Mouse (Mus musculus): Measurements from ENCODE around the gene Rcc1. TPM values are rescaled to one million over a fixed set of nuclear protein-coding genes. Genes with fewer than 3 reads are reported as not detected.

Rcc1 gene
- polyA plus RNA-seq (2016; fragmentation: Nextera tagmentation; extraction: Ambion mirVana): 61.4 and 93.4 TPM in 2 replicates

GRCm38 (mm10) chr4:132353481-132353885, at the start of gene Rcc1:
TSS of gene Rcc1 (minus strand) at chr4:132353605.
- H3K9me3 ChIP-seq: no peaks in the 10 kb centered on the region
- WGBS: under 1% methylated on average over 31 of the region's 31 CpGs
- H3K27ac ChIP-seq: peak within 1 kb of the TSS; percentile 92
- no peaks in the 10 kb centered on the region for H3K27me3 ChIP-seq (ENCODE audit: insufficient read depth, poor library complexity, severe bottlenecking)
- DNase-seq (ENCODE audit: low spot score): peak; percentile 97
- H3K36me3 ChIP-seq: peaks cover 48% of the 10 kb centered on the region
- H3K4me1 ChIP-seq: peaks cover 10% of the 10 kb centered on the region; the same call in 1 of the 2 replicates
- H3K4me3 ChIP-seq: peak within 1 kb of the TSS; percentile 76

GRCm38 (mm10) chr4:132401016-132401415, 47.6 kb upstream of the Rcc1 start:
- H3K9me3 ChIP-seq: no peaks in the 10 kb centered on the region
- H3K27me3 ChIP-seq (ENCODE audit: insufficient read depth, poor library complexity, severe bottlenecking): no peaks in the 10 kb centered on the region
- H3K4me1 ChIP-seq: peaks cover 26% of the 10 kb centered on the region
- WGBS: 91% methylated on average over 9 of the region's 9 CpGs
- H3K4me3 ChIP-seq: no peak overlapping the region
- DNase-seq (ENCODE audit: low spot score): no peak
- no peak overlapping the region for H3K27ac ChIP-seq
- no peaks in the 10 kb centered on the region for H3K36me3 ChIP-seq

GRCm38 (mm10) chr4:132398863-132399262, 45.5 kb upstream of the Rcc1 start:
- H3K4me3 ChIP-seq: no peak overlapping the region
- DNase-seq (ENCODE audit: low spot score): no peak
- peaks cover 25% of the 10 kb centered on the region for H3K4me1 ChIP-seq
- H3K9me3 ChIP-seq: no peaks in the 10 kb centered on the region
- WGBS: 74% methylated on average over 5 of the region's 5 CpGs
- no peaks in the 10 kb centered on the region for H3K27me3 ChIP-seq (ENCODE audit: insufficient read depth, poor library complexity, severe bottlenecking)
- H3K36me3 ChIP-seq: no peaks in the 10 kb centered on the region
- H3K27ac ChIP-seq: no peak overlapping the region

GRCm38 (mm10) chr4:132398045-132398774, 44.8 kb upstream of the Rcc1 start:
- Histone ChIP-seq H3K27me3 (ENCODE audit: insufficient read depth, poor library complexity, severe bottlenecking) (no peaks in the 10 kb centered on the region), H3K4me1 (peaks cover 25% of the 10 kb centered on the region), H3K36me3 (no peaks in the 10 kb centered on the region), H3K9me3 (no peaks in the 10 kb centered on the region), H3K4me3 (peak overlapping the region; percentile 46), H3K27ac (peak overlapping the region; percentile 37; the same call in 1 of the 2 replicates)
- DNase-seq (ENCODE audit: low spot score): peak; percentile 93
- 17% methylated on average over 11 of the region's 11 CpGs for WGBS

- Histone ChIP-seq H3K27me3 (ENCODE audit: insufficient read depth, poor library complexity, severe bottlenecking) (no peaks in the 10 kb centered on the region), H3K4me3 (peak overlapping the region; percentile 46), H3K4me1 (peaks cover 25% of the 10 kb centered on the region), H3K36me3 (no peaks in the 10 kb centered on the region), H3K27ac (0 out of 2 replicates have a peak overlapping the region, but pooled peaks have one; percentile 16), H3K9me3 (no peaks in the 10 kb centered on the region)
- WGBS: 70% methylated on average over 3 of the region's 3 CpGs
- DNase-seq (ENCODE audit: low spot score): no peak
Observed at GRCm38 (mm10) chr4:132397120-132397519, 43.7 kb upstream of the Rcc1 start.

- Histone ChIP-seq H3K27me3 (ENCODE audit: insufficient read depth, poor library complexity, severe bottlenecking) (no peaks in the 10 kb centered on the region), H3K4me1 (peaks cover 25% of the 10 kb centered on the region), H3K9me3 (no peaks in the 10 kb centered on the region), H3K27ac (no peak overlapping the region), H3K4me3 (no peak overlapping the region), H3K36me3 (no peaks in the 10 kb centered on the region)
- no peak for DNase-seq (ENCODE audit: low spot score)
- 92% methylated on average over 7 of the region's 7 CpGs for WGBS
Observed at GRCm38 (mm10) chr4:132396251-132396650, 42.8 kb upstream of the Rcc1 start.

- 84% methylated on average over 8 of the region's 8 CpGs for WGBS
- peaks cover 6% of the 10 kb centered on the region; the same call in 1 of the 2 replicates for H3K4me1 ChIP-seq
- no peak overlapping the region for H3K4me3 ChIP-seq
- H3K27me3 ChIP-seq (ENCODE audit: insufficient read depth, poor library complexity, severe bottlenecking): no peaks in the 10 kb centered on the region
- DNase-seq (ENCODE audit: low spot score): no peak
- H3K36me3 ChIP-seq: peaks cover 6% of the 10 kb centered on the region; the same call in 1 of the 2 replicates
- H3K9me3 ChIP-seq: no peaks in the 10 kb centered on the region
- no peak overlapping the region for H3K27ac ChIP-seq
Observed at GRCm38 (mm10) chr4:132391063-132391740, 37.8 kb upstream of the Rcc1 start.

- Histone ChIP-seq H3K4me3 (no peak overlapping the region), H3K36me3 (peaks cover 22% of the 10 kb centered on the region), H3K4me1 (peaks cover 6% of the 10 kb centered on the region; the same call in 1 of the 2 replicates), H3K9me3 (no peaks in the 10 kb centered on the region), H3K27ac (no peak overlapping the region), H3K27me3 (ENCODE audit: insufficient read depth, poor library complexity, severe bottlenecking) (no peaks in the 10 kb centered on the region)
- 81% methylated on average over 4 of the region's 4 CpGs for WGBS
- no peak for DNase-seq (ENCODE audit: low spot score)
Observed at GRCm38 (mm10) chr4:132389302-132389701, 35.9 kb upstream of the Rcc1 start.

GRCm38 (mm10) chr4:132387617-132388016, 34.2 kb upstream of the Rcc1 start:
- Histone ChIP-seq H3K9me3 (no peaks in the 10 kb centered on the region), H3K4me1 (peaks cover 13% of the 10 kb centered on the region; the same call in 1 of the 2 replicates), H3K4me3 (no peak overlapping the region), H3K27me3 (ENCODE audit: insufficient read depth, poor library complexity, severe bottlenecking) (no peaks in the 10 kb centered on the region), H3K36me3 (peaks cover 30% of the 10 kb centered on the region), H3K27ac (no peak overlapping the region)
- 82% methylated on average over 5 of the region's 5 CpGs for WGBS
- DNase-seq (ENCODE audit: low spot score): no peak

- 87% methylated on average over 7 of the region's 7 CpGs for WGBS
- no peak overlapping the region for H3K4me3 ChIP-seq
- H3K4me1 ChIP-seq: peaks cover 13% of the 10 kb centered on the region; the same call in 1 of the 2 replicates
- H3K27me3 ChIP-seq (ENCODE audit: insufficient read depth, poor library complexity, severe bottlenecking): no peaks in the 10 kb centered on the region
- H3K36me3 ChIP-seq: peaks cover 37% of the 10 kb centered on the region
- no peak for DNase-seq (ENCODE audit: low spot score)
- H3K9me3 ChIP-seq: no peaks in the 10 kb centered on the region
- no peak overlapping the region for H3K27ac ChIP-seq
Observed at GRCm38 (mm10) chr4:132386846-132387245, 33.4 kb upstream of the Rcc1 start.

- Histone ChIP-seq H3K4me1 (peaks cover 13% of the 10 kb centered on the region; the same call in 1 of the 2 replicates), H3K27ac (no peak overlapping the region), H3K9me3 (no peaks in the 10 kb centered on the region), H3K27me3 (ENCODE audit: insufficient read depth, poor library complexity, severe bottlenecking) (no peaks in the 10 kb centered on the region), H3K4me3 (no peak overlapping the region), H3K36me3 (peaks cover 40% of the 10 kb centered on the region)
- 81% methylated on average over 8 of the region's 8 CpGs for WGBS
- no peak for DNase-seq (ENCODE audit: low spot score)
Observed at GRCm38 (mm10) chr4:132385771-132386410, 32.5 kb upstream of the Rcc1 start.

GRCm38 (mm10) chr4:132383455-132383854, 30.1 kb upstream of the Rcc1 start:
- no peaks in the 10 kb centered on the region for H3K27me3 ChIP-seq (ENCODE audit: insufficient read depth, poor library complexity, severe bottlenecking)
- H3K4me3 ChIP-seq: no peak overlapping the region
- no peaks in the 10 kb centered on the region for H3K9me3 ChIP-seq
- no peak for DNase-seq (ENCODE audit: low spot score)
- no peak overlapping the region for H3K27ac ChIP-seq
- WGBS: 59% methylated on average over 3 of the region's 3 CpGs
- H3K4me1 ChIP-seq: peaks cover 13% of the 10 kb centered on the region; the same call in 1 of the 2 replicates
- H3K36me3 ChIP-seq: peaks cover 55% of the 10 kb centered on the region

GRCm38 (mm10) chr4:132382296-132382695, 28.9 kb upstream of the Rcc1 start:
- H3K9me3 ChIP-seq: no peaks in the 10 kb centered on the region
- peaks cover 9% of the 10 kb centered on the region; the same call in 1 of the 2 replicates for H3K4me1 ChIP-seq
- 76% methylated on average over 4 of the region's 4 CpGs for WGBS
- H3K36me3 ChIP-seq: peaks cover 66% of the 10 kb centered on the region
- no peak for DNase-seq (ENCODE audit: low spot score)
- no peaks in the 10 kb centered on the region for H3K27me3 ChIP-seq (ENCODE audit: insufficient read depth, poor library complexity, severe bottlenecking)
- no peak overlapping the region for H3K27ac ChIP-seq
- no peak overlapping the region for H3K4me3 ChIP-seq
